8 mouse cellular contexts compared by ENCODE assay signal in genomic region chr2:117342547-117343239, GRCm38 (mm10). TPM values are rescaled to one million over a fixed set of nuclear protein-coding genes. Genes with fewer than 3 reads are reported as not detected.
A peak's percentile ranks its signal among the peaks of the same experiment; 100 is the strongest.
DNase-seq lines count a peak whose midpoint lies in the region; ATAC-seq and TF ChIP-seq lines count a peak whose summit lies in the region.

Gene Rasgrp1 (minus strand): TSS chr2:117343001.

- no peak within 1 kb of the TSS for H3K27ac ChIP-seq in embryonic fibroblast, embryonic 13.5 days (ENCODE audit: insufficient read depth, low read length)
- H3K27ac ChIP-seq in layer of hippocampus, adult 2 months: peak within 1 kb of the TSS; percentile 95
- H3K27ac ChIP-seq in neural tube, embryonic 13.5 days (replicated peaks): no peak within 1 kb of the TSS

- intact Hi-C loops in heart, postnatal 36 days (cut with DNase I): loop anchor here (5.0 kb wide), 2 partner anchors 70 to 95 kb away; no protein-coding TSS in a partner anchor

- peak within 1 kb of the TSS; percentile 36 for H3K4me3 ChIP-seq in embryonic fibroblast, embryonic 13.5 days (ENCODE audit: insufficient read depth, low read length)
- H3K4me3 ChIP-seq in layer of hippocampus, adult 2 months: peak within 1 kb of the TSS; percentile 78
- H3K4me3 ChIP-seq in lung, adult 2 months (replicated peaks; ENCODE audit: extremely low read depth, low read depth, low read length): peak within 1 kb of the TSS; percentile 51
- H3K4me3 ChIP-seq in neural tube, embryonic 13.5 days: peak within 1 kb of the TSS; percentile 49

- peak; percentile 88 for ATAC-seq in neural tube, embryonic 13.5 days (ENCODE audit: low read depth)

- H3K4me1 ChIP-seq in embryonic fibroblast, embryonic 13.5 days (ENCODE audit: control insufficient read depth, insufficient read depth, low read length): no peaks in the 10 kb centered on the region
- no peaks in the 10 kb centered on the region for H3K4me1 ChIP-seq in lung, adult 2 months (ENCODE audit: control insufficient read depth, insufficient read depth, low read length)
- peaks cover 15% of the 10 kb centered on the region for H3K4me1 ChIP-seq in neural tube, embryonic 13.5 days (replicated peaks)

- peak within 1 kb of the TSS; percentile 65 for H3K9ac ChIP-seq in neural tube, embryonic 13.5 days

- no peak for TF ChIP-seq CTCF in embryonic fibroblast, embryonic 13.5 days (IDR thresholded peaks at IDR 0.05; ENCODE audit: borderline replicate concordance, insufficient read depth, low read length)
- TF ChIP-seq CTCF in layer of hippocampus, adult 2 months (conservative IDR thresholded peaks at IDR 0.05): no peak; the same call in 1 of the 2 replicates
- TF ChIP-seq CTCF in lung, adult 2 months (IDR thresholded peaks at IDR 0.05; ENCODE audit: insufficient read depth, low read length): no peak

- H3K36me3 ChIP-seq in neural tube, embryonic 13.5 days: no peaks in the 10 kb centered on the region

- TF ChIP-seq POLR2A in embryonic fibroblast, embryonic 13.5 days (IDR thresholded peaks at IDR 0.05; ENCODE audit: low read depth, low read length): no peak
- no peak for TF ChIP-seq POLR2A in lung, adult 2 months (IDR thresholded peaks at IDR 0.05; ENCODE audit: borderline replicate concordance, extremely low read depth, low read depth, low read length)

- WGBS in lung, adult 2 months: 3% methylated on average over 56 of the region's 56 CpGs
- 2% methylated on average over 56 of the region's 56 CpGs for WGBS in neural tube, embryonic 13.5 days

- no peaks in the 10 kb centered on the region for H3K9me3 ChIP-seq in neural tube, embryonic 13.5 days

- H3K4me2 ChIP-seq in neural tube, embryonic 13.5 days: peak within 1 kb of the TSS; percentile 88

- peak; percentile 18 to 37 for DNase-seq in heart, adult 18-20 months
- DNase-seq in heart, adult 8-10 months (ENCODE audit: low spot score): no peak
- DNase-seq in heart, postnatal 36 days: peak; percentile 11 to 14
- DNase-seq in layer of hippocampus, adult 2 months (ENCODE audit: low spot score in 2 of 2): peak; percentile 52 to 62
- DNase-seq in lung, adult 2 months: peak; percentile 16
- peak; percentile 82 to 89 for DNase-seq in thymus, adult 18-20 months

- peaks cover 40% of the 10 kb centered on the region for H3K27me3 ChIP-seq in neural tube, embryonic 13.5 days

RNA-seq across cellular contexts. Expression of gene Rasgrp1, which starts in this region (rescaled TPM):
- 1 to 10 TPM in 1 of 2 experiments, under 1 TPM in 1; 0.22 to 1.7 TPM for total RNA-seq in heart, adult 18-20 months (2021)
- total RNA-seq in heart, adult 8-10 months (2022): under 1 TPM; 0.19 to 0.53 (median 0.42) TPM
- 1.3 and 1.4 TPM in 2 replicates for polyA plus RNA-seq in embryonic fibroblast, embryonic 13.5 days (2011; ENCODE audit: insufficient read length, low read depth, missing spikeins)
- total RNA-seq in heart, postnatal 36 days (2021): under 1 TPM; 0.30 to 0.61 TPM
- total RNA-seq in layer of hippocampus, adult 2 months (2021): 100 to 1,000 TPM; 390 to 415 TPM
- 1.6 and 3.6 TPM in 2 replicates for polyA plus RNA-seq in lung, adult 2 months (2012; rRNA removed)
- 0.56 and 0.95 TPM in 2 replicates for polyA plus RNA-seq in neural tube, embryonic 13.5 days (2015; fragmentation: Nextera tagmentation; extraction: Ambion mirVana)

Comparison
In these comparisons a context has a peak if more than half of its experiments do, and no peak if none do; other contexts are left out.
1. RNA of gene Rasgrp1 (total RNA-seq): 390 to 415 TPM in layer of hippocampus, adult 2 months; 0.22 to 1.7 TPM in heart, adult 18-20 months, 0.30 to 0.61 TPM in heart, postnatal 36 days and 0.19 to 0.53 TPM in heart, adult 8-10 months; every median in the first group is over 100 times any median in the second.
2. Peak in DNase-seq in heart, postnatal 36 days; RNA of the gene not detected or under 1 TPM.
3. Peak in ATAC-seq, H3K4me3 ChIP-seq, H3K9ac ChIP-seq and H3K4me2 ChIP-seq in neural tube, embryonic 13.5 days; RNA of the gene not detected or under 1 TPM.
4. Peak in every context shown above with its lines, with median percentiles within 50 percentile points of each other: H3K4me3 ChIP-seq.